Mouse (Mus musculus) urinary bladder, postnatal 4 days (tissue): ENCODE results near the gene Faf2.

ENCODE experiments used
- DNase-seq, 2 experiments: peaks; one replicate each; pipeline ENCODE4 v3.0.0; 2021 to 2022; ENCODE audit warnings: low spot score in 2 of 2

Faf2 gene

DNA sequence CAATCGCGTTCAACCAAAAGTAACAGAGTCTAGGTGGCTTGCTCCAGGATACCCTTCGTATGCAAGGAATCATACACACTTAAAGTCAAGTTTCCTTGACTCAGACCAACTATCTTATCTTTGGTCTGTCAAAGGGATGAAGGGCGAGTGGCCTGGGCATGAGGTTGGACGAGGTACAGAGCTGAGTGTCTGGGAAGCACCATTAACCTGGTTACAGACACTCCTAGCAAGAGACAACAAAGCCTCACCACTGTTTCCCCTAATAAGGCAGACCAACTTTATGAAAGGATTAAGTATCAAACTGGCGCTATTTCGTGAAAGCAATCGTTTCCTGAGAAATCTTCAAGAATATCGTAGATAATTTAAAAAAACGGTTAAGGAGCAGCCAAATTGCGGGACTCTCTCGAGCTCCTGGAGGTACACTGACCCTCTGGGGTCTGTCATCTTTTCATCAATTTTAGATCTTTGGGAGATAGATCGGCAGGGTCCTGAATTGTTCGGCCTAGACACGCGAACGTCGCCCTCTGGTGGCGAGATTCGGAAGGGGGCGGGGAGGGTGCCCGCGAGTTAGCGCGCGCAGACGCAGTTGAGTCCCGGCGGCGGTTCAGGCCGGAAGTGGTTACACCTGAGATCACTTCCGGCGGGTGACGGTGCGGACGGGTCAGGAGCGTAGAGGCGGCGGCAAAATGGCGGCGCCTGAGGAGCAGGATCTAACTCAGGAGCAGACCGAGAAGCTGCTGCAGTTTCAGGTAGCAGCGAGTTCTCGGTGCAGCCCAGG, at the start of gene Faf2:
Gene Faf2, plus strand, starts transcription at position 630 of the 778 bp plus-strand sequence.
- DNase-seq: peak; percentile 95 to 99

DNA sequence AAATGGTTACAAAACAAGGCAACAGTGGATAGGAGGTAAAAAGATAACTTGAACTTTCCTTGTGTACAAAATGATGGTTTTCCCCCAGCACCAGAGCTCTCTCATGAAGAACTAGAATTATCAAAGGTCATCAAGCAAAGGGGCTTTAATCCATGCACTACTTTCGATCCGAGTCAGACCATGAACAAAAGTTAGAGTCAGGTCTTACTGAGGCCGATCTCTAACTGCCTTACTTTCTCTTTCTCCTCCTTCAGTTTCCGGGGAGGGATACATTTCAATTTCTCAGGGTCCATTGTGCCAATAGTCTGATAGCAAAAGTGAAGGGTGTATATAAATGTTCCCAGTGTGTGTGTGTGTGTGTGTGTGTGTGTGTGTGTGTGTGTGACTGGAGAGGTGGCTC, 49.0 kb upstream of the Faf2 start:
- DNase-seq: no peak

DNA sequence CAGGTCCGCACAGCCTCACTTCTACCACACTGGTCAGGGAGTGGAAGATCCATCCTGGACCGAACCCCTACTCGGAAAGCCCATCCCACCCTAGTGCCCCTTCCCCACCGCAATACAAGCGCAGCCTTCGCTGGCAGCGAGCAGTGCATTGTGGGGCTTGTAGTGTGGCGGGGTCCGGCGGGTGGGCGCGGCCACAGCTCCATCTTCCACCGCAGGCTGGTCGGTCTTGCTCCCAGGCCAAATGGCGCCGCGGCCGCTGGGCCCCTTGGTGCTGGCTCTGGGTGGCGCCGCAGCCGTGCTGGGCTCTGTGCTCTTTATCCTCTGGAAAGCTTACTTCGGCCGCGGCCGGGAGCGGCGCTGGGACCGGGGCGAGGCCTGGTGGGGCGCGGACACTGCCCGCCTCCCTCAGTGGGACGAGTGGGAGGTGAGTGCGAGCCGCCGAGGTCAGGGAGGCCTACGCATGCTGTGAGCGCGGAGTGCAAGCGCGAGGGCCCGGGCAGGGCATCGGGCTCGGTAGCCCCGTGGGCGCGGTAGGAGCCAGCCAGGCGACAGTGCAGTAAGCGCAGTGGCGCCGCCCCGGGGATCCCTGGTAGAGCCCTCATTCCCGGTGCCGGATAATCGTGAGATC, 46.6 kb upstream of the Faf2 start, which contains the start of gene Arl10:
Gene Arl10, plus strand, starts transcription at position 162 of the 628 bp plus-strand sequence.
- DNase-seq: peak; percentile 77 to 78

DNA sequence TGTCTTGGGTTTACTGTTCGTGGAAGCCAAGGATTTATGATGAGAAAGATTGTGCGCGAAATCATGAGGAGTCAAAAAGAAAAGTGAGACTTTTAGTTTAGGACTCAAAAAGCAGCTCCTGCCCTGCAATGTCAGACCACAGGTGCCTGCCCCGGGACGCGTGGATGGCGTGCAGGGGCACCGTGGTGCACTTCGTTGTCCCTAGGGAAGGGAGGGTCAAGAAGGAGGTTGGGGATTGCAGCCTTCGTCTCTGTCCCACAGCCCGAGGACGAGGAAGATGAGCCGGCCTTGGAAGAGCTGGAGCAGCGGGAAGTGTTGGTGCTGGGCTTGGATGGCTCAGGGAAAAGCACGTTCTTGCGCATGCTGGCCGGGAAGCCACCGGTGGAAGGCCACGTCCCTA, 46.1 kb upstream of the Faf2 start:
- no peak for DNase-seq

DNA sequence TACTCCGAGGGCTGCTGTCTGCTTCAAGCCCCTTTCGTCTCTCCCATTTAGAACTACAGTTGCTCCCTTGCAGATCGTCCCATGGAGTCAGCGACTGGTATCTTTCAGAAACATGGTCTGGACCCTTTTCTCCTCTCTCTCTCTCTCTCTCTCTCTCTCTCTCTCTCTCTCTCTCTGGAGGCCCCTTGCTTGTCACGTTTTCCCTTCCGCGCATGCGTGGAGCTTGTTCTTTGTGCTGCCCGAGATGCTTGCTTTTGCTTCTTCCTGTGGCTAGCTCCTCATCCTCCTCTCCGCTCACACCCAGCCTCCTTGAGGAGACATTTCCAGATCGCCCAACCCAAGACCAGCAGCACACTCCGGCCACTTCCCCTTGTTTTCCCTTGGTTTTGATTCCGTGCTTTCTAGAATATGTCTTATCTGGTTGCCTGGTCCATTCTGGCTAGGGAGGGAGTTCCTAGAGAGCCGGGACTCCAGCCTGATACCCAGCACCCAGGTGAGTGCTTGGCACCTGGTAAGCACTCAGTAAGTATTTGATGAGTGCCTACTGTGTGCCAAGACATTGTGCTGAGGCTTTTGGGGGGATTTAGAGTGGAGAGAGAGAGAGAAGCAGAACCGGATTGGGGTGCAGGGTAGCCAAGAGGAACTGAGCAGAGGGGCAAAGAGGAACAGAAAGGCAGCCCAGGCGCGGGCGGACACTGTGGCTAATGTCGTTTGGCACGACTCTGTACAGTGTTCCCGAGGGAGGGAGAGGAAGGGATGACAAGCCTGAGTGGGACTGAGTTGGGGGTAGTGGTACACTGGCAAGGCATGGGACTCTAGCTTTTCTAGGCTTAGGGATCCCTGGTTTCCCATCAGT, 43.7 kb upstream of the Faf2 start:
- DNase-seq: no peak

DNA sequence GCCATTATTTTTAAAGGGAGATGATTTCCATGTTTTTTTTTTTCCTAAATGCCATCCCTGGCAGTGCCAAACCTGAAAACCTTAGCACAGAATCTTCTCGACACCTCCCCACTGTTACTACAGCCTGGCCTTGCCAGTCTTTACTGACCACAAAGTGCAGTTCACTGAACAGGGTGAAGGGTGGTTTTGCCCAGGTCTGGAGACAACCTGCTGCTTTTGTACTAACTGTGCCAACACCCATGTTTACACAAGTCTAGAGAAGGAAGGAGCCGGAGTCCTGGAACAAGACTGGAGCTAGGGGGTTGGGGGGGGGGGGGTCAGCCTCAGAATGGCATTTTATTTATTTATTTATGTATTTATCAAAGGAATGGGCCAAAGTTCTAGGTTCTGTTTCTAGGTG, 40.2 kb upstream of the Faf2 start:
- no peak for DNase-seq

DNA sequence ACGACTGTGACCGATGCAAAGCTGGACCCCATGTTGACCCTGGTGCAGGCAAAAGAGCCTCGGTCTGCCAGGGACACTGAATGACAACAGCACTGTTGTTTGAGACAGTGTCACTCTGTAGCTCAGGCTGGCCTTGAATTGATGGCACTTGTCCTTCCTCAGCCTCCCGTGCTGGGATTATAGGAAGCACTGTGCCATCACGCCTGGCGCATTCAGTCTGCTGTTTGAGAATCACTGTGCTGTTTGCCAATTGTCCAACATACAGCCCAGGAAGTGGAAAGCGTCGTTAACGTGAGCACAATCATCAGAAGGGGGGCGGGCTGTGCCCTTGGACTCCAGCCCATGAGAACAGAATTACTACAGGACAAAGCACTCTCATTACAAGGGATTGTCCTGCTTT, 39.5 kb upstream of the Faf2 start:
- no peak for DNase-seq

DNA sequence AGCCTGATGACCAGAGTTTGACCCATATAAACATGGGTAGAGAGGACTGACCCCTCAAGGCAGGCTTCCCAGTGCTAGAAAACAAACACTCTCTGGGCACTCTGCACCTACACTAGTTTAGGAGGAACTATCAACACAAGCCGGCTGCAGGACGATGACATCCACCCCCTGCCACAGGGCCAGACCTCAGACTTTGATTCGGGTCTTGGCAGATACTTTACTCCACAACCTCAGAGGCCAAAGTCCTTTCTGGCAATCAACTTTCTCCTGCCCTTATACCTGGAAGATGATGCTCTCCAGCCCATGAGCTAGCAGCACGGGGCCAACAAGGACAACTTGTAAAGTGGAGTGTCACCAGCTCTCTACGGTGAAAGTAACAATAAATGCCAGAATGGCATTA, 38.7 kb upstream of the Faf2 start:
- DNase-seq: no peak

DNA sequence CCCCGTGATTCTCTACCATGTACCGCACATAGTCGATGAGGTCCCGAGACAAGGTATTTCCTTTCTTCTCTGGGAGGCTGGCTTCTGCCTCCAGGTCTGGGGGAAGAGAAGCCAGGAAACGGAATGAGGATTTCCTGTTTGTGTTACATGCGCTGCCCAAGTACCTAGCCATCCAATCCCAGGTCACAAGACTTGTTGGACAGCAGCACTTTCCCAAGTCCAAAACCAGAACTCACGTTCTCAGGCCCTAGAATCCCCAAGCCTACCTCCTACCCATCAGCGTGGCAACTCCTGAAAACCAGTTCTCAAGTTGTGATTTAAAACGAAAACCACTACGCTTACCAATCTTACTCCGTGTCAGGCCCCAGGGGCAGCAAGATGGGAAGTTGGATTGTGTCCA, 35.8 kb upstream of the Faf2 start:
- DNase-seq: no peak

DNA sequence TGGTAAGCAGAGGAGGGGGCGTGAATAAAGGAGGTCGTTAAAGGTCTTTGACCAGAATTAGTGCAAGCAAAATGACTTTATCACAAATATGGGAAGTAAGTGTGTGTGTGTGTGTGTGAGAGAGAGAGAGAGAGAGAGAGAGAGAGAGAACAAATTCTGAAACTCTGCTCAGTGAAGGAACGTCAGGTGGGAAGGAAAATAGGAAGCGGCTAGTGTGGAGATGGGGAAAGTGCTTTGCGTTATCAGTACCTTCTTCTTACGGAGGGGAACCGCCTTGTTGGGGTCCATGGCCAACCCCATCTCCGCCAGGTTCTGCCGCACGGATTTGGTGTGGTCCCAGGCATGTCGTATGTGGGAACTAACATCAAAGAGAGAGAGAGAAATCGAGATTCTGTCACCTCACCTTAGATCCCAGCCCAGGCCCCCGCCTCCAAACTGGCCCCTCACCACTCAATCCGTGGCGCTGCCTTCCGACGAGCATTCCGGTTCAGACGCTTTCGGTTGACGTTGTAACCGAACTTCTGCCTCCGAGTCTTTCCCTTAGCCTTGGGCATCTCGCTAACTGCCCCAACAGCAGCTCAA, 32.1 kb upstream of the Faf2 start:
- no peak for DNase-seq

DNA sequence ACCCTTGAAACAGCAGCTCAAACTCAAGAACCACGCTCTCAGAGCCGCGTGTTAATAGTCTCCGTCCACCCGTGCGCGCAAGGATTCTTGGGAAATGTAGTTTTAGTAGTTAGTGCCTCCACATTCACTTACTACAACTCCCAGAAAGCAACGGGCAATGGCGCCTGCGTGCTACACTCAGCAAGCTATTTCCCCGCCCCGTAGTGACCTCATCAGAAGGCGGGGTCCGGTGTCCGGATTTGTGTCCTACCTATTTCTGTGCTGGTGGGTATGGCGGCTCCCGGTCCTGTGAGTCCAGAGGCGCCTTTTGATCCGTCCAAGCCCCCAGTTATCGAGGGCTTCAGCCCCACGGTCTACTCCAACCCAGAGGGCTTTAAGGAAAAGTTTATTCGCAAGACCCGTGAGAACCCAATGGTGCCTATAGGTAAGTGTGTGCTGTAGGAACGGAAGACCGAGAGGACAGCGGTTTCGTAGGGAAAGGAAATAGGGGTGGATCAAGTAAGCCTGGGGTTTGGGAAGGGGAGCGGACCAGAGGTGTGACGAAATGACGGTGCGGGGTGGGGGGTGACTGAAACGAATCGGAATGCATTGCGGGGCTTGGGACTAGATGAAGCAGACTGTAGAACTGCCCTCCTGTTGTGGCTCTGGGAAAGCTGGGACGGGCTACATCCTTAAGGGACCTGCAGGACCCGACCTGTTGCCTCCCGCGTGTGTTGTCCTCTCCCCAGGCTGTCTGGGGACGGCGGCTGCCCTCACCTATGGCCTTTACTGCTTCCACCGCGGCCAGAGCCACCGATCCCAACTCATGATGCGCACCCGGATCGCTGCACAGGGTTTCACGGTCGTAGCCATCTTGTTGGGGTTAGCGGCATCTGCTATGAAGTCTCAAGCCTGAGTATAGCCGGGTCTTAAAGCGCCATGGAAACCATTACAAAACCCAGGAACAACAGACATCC, 31.3 kb upstream of the Faf2 start, which contains the start of the genes Nop16 and Higd2a:
Gene Nop16, minus strand, starts transcription at position 95 of the 956 bp plus-strand sequence.
Gene Higd2a, plus strand, starts transcription at position 212 of the 956 bp plus-strand sequence.
- DNase-seq: peak; percentile 92

DNA sequence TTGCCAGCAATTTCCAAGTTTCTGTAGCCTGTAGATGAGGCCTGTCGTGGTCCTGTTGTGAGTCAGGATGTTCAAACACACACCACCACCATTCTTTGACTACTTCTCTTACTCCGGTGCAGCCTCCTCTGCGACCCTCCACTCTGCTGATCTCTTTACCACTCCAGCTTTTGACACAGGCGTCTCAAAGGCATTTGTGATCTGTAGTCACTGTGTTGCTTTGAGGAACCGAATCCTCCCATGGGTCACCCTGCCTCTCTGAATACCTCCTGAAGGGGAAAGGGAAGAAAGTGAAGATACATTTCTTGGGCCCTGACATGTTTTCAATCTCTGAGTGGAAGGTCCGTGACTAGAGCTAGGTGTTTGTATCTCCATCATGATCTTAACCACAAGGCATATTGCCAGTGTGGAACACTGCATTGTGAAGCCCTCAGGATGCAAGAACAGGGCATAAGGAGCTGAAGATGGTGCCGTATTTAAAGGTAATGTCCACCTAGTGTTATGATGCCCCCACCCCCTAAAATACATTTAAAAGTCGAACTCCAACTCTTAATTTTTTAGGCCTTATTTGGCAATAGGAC, 29.7 kb upstream of the Faf2 start:
- no peak for DNase-seq

DNA sequence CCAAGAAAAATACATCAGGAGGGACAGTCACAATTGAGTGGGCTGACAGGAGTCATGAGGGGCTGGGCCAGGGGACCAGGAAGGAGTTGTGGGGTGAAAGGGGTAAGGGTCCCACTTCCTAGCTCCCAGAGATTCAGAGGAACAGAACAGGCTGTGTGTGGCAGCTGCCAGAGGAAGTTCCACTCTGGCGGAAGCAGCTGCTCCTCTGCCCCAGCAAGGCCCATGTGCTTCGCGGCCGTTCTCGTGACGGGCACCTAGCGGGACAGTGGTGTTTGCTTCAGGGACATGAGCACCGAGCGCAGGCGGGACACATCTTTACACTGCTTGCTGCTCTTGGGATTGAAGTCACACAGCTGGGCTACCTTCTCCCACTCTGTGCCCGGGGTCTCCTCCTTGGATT, 28.0 kb upstream of the Faf2 start:
- no peak for DNase-seq

DNA sequence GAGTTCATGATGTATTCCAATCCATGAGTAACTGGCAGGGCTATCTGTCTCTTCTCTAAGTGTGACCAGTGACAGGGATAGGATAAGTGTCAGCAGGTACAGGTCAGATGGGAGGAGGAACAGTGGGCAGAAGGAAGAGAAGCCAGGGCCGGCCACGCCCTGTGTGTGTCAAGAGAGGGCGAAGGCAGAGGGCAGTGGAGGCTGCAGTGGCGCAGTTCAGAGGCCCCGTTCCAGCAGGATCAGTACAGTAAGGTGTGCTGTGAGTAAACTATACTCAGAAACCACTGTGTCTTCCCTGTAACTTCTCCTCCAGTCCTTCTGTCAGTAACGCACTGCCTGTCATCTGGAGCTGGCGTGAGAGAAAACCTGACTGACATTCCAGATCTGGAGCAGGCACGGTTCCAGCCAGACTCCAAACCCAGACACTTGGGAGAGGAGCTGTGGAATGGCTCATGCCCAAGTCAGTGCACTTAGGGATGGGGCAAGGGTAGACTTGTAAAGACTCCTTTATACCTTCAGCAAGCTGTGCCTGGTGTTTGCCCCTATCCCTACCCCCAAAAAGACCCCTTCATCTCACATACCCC, 25.4 kb upstream of the Faf2 start:
- no peak for DNase-seq

DNA sequence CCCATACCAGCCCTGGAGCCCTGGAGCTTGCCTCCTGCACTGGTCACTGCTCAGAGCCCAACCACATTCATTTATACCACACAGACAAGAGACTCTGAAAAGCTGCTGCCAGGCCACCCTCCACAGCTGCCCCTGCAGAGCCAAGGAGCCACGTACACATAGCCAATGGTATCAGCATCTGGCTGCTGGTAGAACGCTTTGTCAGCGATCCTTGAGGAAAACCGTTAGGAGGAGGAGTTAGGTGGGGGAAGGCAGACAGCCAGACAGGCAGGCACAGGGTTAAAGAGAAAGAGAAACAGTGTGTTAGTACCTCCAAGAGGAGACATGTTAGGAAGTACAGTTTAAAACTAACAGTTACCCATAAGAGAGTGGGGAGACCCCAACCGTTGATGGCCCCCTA, 24.7 kb upstream of the Faf2 start:
- DNase-seq: no peak

DNA sequence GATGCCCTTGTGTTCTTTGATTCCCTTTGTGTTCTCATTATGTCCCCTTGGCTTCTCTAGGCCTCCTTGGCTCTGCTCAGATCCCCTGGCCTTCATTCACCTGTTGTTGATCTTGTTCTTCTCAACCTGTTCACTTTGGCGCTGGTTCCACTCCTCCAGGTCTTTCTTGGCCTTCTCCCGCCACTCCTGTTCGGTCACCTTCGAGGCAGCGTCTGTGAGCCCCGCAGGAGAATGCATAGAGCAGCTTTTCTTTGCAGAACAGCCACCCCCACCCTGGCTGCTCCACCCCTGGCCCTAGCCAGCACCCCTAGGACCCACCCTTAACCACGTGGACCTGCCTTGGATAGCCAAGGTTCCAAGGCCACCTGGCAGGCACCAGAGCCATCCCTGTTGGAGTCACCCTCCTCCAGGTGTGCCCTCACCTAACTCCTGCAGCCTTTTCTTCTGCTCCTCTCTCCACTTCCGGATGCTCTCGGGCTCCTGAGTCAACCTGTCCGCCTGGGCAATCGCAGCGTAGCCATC, 22.9 kb upstream of the Faf2 start:
- DNase-seq: no peak

DNA sequence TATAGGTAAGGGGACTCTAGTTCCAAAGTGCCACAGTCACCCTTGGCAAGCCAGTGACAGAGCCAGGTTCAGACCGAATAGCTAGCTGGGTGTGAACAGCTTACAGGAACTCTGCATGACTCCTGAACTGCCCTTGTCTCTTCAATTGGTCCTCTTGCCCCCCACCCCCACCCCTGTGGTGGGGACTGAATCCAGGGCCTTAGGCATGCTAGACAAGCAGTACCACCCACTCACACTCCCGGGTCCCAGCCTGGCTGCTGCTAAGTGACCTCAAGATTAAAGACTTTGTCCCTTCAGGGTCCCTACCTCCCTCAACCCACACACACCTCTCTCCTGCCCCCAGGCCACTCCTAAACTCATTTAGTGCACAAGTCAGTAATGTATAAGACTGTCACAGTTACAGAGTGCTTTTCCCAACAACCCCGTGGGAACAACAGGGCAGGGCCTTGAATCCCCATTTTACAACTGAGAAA, 18.9 kb upstream of the Faf2 start:
- no peak for DNase-seq

DNA sequence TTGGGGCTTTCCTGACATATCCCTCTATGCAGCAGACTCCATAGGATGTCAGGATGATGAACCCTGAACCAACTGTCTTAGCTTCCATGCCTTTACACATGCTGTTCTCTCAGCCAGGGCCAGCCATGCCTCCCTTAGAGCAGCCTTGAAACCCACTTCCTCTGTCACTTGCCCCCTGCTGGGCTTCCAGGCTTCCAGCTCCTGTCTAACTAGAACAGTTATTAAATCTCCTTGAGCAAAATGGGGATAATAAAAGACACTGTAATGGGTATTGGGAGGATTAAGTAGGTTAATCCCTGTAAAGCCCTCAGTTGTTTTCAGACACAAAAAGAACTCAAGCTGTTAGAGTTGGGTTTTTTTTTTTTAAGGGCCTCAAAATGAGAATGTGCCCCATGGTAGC, 18.1 kb upstream of the Faf2 start:
- no peak for DNase-seq

DNA sequence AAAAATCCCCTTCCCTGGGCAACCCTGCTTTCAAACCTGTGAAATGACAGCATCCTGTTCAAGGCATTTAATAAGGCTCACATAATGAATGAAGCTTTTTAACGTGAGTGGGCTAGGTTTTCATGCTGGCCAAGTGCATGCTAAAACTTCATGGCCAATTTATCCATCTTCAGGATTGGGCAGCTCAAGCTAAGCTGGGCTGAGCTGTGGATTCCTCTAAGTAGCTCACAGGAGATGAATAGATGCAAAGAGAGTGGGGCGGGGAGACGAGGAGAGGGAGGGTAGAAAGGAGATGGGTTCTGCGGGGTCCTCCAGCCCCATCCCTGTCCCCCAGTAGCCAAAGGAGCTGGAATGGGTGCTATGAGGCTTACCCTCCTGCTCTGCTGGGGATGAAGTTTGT, 17.4 kb upstream of the Faf2 start:
- DNase-seq: no peak

DNA sequence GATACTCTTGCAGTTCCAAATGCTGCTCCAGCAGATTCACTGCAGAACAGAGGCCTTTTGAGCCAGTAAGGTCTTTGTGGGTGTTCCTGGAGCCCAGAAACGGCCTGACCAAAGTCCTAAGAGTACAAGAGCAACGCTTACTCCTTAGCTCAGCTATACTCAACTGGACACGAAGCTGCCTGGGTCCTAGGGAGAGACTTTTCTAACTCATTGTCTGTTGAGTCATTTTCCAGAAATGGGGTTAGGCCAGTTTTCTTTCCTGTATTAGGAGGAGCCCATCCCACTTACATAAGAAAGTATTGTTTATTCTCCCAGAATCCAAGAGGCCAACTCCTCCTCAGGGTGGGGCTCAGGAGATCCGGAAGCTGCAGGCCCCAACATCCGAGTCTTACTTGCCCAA, 16.2 kb upstream of the Faf2 start:
- no peak for DNase-seq
